Mouse (Mus musculus): ENCODE data around the gene Lrrc10. TPM values are rescaled to one million over a fixed set of nuclear protein-coding genes. Genes with fewer than 3 reads are reported as not detected.

The Lrrc10 gene
- polyA plus RNA-seq, 1 experiment from 2014 or later: 0.23 TPM

DNA sequence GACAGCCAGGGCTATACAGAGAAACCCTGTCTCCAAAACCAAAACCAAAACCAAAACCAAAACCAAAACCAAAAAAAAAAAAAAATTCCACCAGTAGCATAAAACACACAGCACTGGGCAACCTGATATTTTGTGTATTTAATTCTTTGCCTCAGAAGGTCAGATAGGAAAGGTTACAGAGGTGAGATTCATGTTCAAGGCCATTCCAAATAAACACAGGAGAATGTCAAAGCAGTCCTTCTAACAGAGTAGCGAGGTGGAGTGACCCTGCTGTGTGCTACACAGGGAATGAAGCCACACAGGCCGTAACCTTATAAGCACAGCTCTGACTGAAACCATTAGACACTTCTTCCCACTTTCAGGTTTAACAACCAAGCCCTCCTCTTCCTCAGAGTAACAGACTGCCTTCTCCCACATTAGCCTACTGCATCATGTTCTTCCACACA is 36.8 kb downstream of the Lrrc10 start:
- WGBS: 80% methylated on average over 2 of the region's 2 CpGs
- Histone ChIP-seq H3K4me2 (no peak overlapping the region), H3K4me3 (ENCODE audit: low read depth, low read length) (no peak overlapping the region), H3K36me3 (ENCODE audit: control insufficient read depth, insufficient read depth, low read length) (peaks cover 24% of the 10 kb centered on the region), H3K27ac (ENCODE audit: low read depth, low read length) (no peak overlapping the region), H3K9ac (ENCODE audit: low read depth, low read length) (no peak overlapping the region; the same call in 1 of the 2 replicates), H3K27me3 (replicated peaks; ENCODE audit: control insufficient read depth, insufficient read depth, low read length) (no peaks in the 10 kb centered on the region), H3K9me3 (ENCODE audit: control insufficient read depth, low read length) (no peaks in the 10 kb centered on the region), H3K4me1 (replicated peaks; ENCODE audit: control insufficient read depth, insufficient read depth, low read length) (no peaks in the 10 kb centered on the region)
- ATAC-seq (replicated peaks; ENCODE audit: low FRiP score) (no peak), DNase-seq (ENCODE audit: low spot score) (no peak)

GRCm38 (mm10) chr10:117089628-117090027 is 44.5 kb downstream of the Lrrc10 start:
- H3K27me3 ChIP-seq (replicated peaks; ENCODE audit: control insufficient read depth, insufficient read depth, low read length): no peaks in the 10 kb centered on the region
- H3K9me3 ChIP-seq (ENCODE audit: control insufficient read depth, low read length): no peaks in the 10 kb centered on the region
- no peak for DNase-seq (ENCODE audit: low spot score)
- no peak overlapping the region for H3K27ac ChIP-seq (ENCODE audit: low read depth, low read length)
- H3K9ac ChIP-seq (ENCODE audit: low read depth, low read length): no peak overlapping the region
- peaks cover 3% of the 10 kb centered on the region for H3K4me1 ChIP-seq (replicated peaks; ENCODE audit: control insufficient read depth, insufficient read depth, low read length)
- ATAC-seq (replicated peaks; ENCODE audit: low FRiP score): no peak
- WGBS: 85% methylated on average over 4 of the region's 4 CpGs
- no peak overlapping the region for H3K4me2 ChIP-seq
- no peak overlapping the region for H3K4me3 ChIP-seq (ENCODE audit: low read depth, low read length)
- peaks cover 11% of the 10 kb centered on the region for H3K36me3 ChIP-seq (ENCODE audit: control insufficient read depth, insufficient read depth, low read length)

- no peak overlapping the region for H3K27ac ChIP-seq (ENCODE audit: low read depth, low read length)
- DNase-seq (ENCODE audit: low spot score): no peak
- peaks cover 7% of the 10 kb centered on the region; the same call in 1 of the 2 replicates for H3K36me3 ChIP-seq (ENCODE audit: control insufficient read depth, insufficient read depth, low read length)
- H3K9ac ChIP-seq (ENCODE audit: low read depth, low read length): no peak overlapping the region
- 59% methylated on average over 15 of the region's 15 CpGs for WGBS
- no peaks in the 10 kb centered on the region for H3K27me3 ChIP-seq (replicated peaks; ENCODE audit: control insufficient read depth, insufficient read depth, low read length)
- H3K4me1 ChIP-seq (replicated peaks; ENCODE audit: control insufficient read depth, insufficient read depth, low read length): peaks cover 28% of the 10 kb centered on the region
- no peak for ATAC-seq (replicated peaks; ENCODE audit: low FRiP score)
- H3K9me3 ChIP-seq (ENCODE audit: control insufficient read depth, low read length): no peaks in the 10 kb centered on the region
- H3K4me2 ChIP-seq: no peak overlapping the region
- H3K4me3 ChIP-seq (ENCODE audit: low read depth, low read length): no peak overlapping the region
Observed at GRCm38 (mm10) chr10:117094504-117095329, 49.6 kb downstream of the Lrrc10 start.

GRCm38 (mm10) chr10:117096096-117096495 is 51.0 kb downstream of the Lrrc10 start:
- ATAC-seq (replicated peaks; ENCODE audit: low FRiP score) (no peak), DNase-seq (ENCODE audit: low spot score) (no peak)
- 88% methylated on average over 6 of the region's 6 CpGs for WGBS
- Histone ChIP-seq H3K9ac (ENCODE audit: low read depth, low read length) (no peak overlapping the region), H3K27me3 (replicated peaks; ENCODE audit: control insufficient read depth, insufficient read depth, low read length) (no peaks in the 10 kb centered on the region), H3K4me3 (ENCODE audit: low read depth, low read length) (no peak overlapping the region), H3K27ac (ENCODE audit: low read depth, low read length) (no peak overlapping the region), H3K4me1 (replicated peaks; ENCODE audit: control insufficient read depth, insufficient read depth, low read length) (peaks cover 32% of the 10 kb centered on the region), H3K9me3 (ENCODE audit: control insufficient read depth, low read length) (no peaks in the 10 kb centered on the region), H3K4me2 (no peak overlapping the region), H3K36me3 (ENCODE audit: control insufficient read depth, insufficient read depth, low read length) (peaks cover 7% of the 10 kb centered on the region; the same call in 1 of the 2 replicates)

Other genes starting within 250 kb of the Lrrc10 start
- 0.08 and 0.16 TPM in 2 replicates for gene Myrfl, start 148.4 kb upstream of the Lrrc10 start, polyA plus RNA-seq (2014; fragmentation: Nextera tagmentation; extraction: Ambion mirVana)
- 16.2 and 17.1 TPM in 2 replicates for gene Rab3ip, start 94.6 kb upstream of the Lrrc10 start, polyA plus RNA-seq (2014; fragmentation: Nextera tagmentation; extraction: Ambion mirVana)
- not detected in 2 replicates for gene Gm10271, start 72.7 kb upstream of the Lrrc10 start, polyA plus RNA-seq (2014; fragmentation: Nextera tagmentation; extraction: Ambion mirVana)
- 0.06 TPM in 1 of 2 replicates, not detected in the other for gene Best3, start 59.0 kb upstream of the Lrrc10 start, polyA plus RNA-seq (2014; fragmentation: Nextera tagmentation; extraction: Ambion mirVana)
- 414 and 416 TPM in 2 replicates for gene Cct2, start 18.5 kb downstream of the Lrrc10 start, polyA plus RNA-seq (2014; fragmentation: Nextera tagmentation; extraction: Ambion mirVana)
- 21.3 and 23.5 TPM in 2 replicates for gene Frs2, start 103.2 kb downstream of the Lrrc10 start, polyA plus RNA-seq (2014; fragmentation: Nextera tagmentation; extraction: Ambion mirVana)
- 83.2 and 85.4 TPM in 2 replicates for gene Yeats4, start 179.2 kb downstream of the Lrrc10 start, polyA plus RNA-seq (2014; fragmentation: Nextera tagmentation; extraction: Ambion mirVana)
- gene 9530003J23Rik, start 193.4 kb downstream of the Lrrc10 start, polyA plus RNA-seq (2014; fragmentation: Nextera tagmentation; extraction: Ambion mirVana): 0.21 TPM in 1 of 2 replicates, not detected in the other
- gene Lyz2, start 237.0 kb downstream of the Lrrc10 start, polyA plus RNA-seq (2014; fragmentation: Nextera tagmentation; extraction: Ambion mirVana): 86.2 and 92.6 TPM in 2 replicates
- not detected in 2 replicates for gene Lyz1, start 247.5 kb downstream of the Lrrc10 start, polyA plus RNA-seq (2014; fragmentation: Nextera tagmentation; extraction: Ambion mirVana)

All from liver, embryonic 11.5 days (tissue).